Mouse (Mus musculus) stomach, embryonic 15.5 days (tissue): ENCODE results near the gene Gna15. TPM values are rescaled to one million over a fixed set of nuclear protein-coding genes. Genes with fewer than 3 reads are reported as not detected.

Experiments used
- ATAC-seq: fragments of 200-750 bp; cut with Nextera tagmentation; 2 replicates; pipeline ENCODE4 v1.8.0; 2017; ENCODE audit warnings: low read depth, moderate number of reproducible peaks, moderate TSS enrichment; ENCODE audit not compliant: insufficient read depth, low FRiP score
- H3K27ac ChIP-seq: fragments of 300-500 bp; sonication (generic); 2 replicates; pipeline ENCODE4 v1.5.1; 2015; ENCODE audit warnings: mild to moderate bottlenecking, inconsistent platforms
- H3K27me3 ChIP-seq: fragments of 300-500 bp; sonication (generic); replicated peaks from 2 replicates; pipeline ENCODE4 v1.6.1; 2015; ENCODE audit warnings: inconsistent platforms
- H3K36me3 ChIP-seq: fragments of 300-500 bp; sonication (generic); 2 replicates; pipeline ENCODE4 v1.6.1; 2015; ENCODE audit warnings: inconsistent platforms
- H3K4me1 ChIP-seq: fragments of 300-500 bp; sonication (generic); 2 replicates; pipeline ENCODE4 v1.6.1; 2015; ENCODE audit warnings: inconsistent platforms
- H3K4me2 ChIP-seq: fragments of 300-500 bp; sonication (generic); 2 replicates; pipeline ENCODE4 v1.6.1; 2015; ENCODE audit warnings: mild to moderate bottlenecking, inconsistent platforms
- H3K4me3 ChIP-seq: fragments of 300-500 bp; sonication (generic); replicated peaks from 2 replicates; pipeline ENCODE4 v1.5.1; 2015; ENCODE audit warnings: inconsistent platforms
- H3K9ac ChIP-seq: fragments of 300-500 bp; sonication (generic); 2 replicates; pipeline ENCODE4 v1.6.1; 2015; ENCODE audit warnings: inconsistent platforms
- H3K9me3 ChIP-seq: fragments of 300-500 bp; sonication (generic); 2 replicates; pipeline ENCODE4 v1.6.1; 2016; ENCODE audit warnings: inconsistent platforms
- WGBS: fragments of 180-500 bp; shearing (Covaris S2); methylation state at CpG from one replicate; pipeline ENCODE4 v1.1.7; 2015; 5-methylcytosine and 5-hydroxymethylcytosine counted together
- polyA plus RNA-seq: library from polyadenylated mRNA; unstranded; fragments of >200 nt; fragmentation: Nextera tagmentation; extraction: Ambion mirVana; gene quantifications from 2 replicates; pipeline ENCODE4 v1.2.1, GENCODE M21; 2015

Gna15 gene
- polyA plus RNA-seq, result 4.4 and 5.8 TPM in 2 replicates

DNA sequence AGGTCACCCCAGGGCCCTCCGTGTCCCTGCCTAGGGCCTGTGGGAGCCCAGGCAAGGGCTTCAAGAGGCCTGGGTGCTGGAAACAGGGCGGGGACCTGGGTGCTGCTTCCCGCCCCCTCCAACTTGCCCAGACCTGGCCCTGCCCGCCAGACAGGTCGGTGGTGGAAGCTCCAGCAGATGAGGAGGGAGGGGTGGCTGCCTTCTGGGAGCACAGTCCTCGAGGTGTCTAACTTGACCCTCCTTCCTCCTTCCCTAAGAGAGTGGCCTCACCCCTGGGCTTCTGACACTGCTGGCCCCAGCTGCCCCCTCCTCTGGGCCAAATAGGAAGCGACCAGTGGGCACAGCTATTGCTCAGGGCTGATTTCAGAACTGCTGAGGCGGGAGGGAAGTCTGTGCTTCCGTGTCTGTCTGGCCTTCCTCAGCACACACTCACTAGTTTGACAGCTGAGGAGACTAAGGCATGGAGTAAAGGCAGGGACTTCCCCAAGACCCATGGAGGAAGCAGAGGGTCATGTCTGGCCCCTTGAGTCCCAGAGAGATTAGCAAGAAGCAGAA, at the start of gene Gna15:
Gna15 (minus strand) TSS at position 175 of the 555 bp plus-strand sequence.
- WGBS, result 24% methylated on average over 9 of the region's 9 CpGs
- no peaks in the 10 kb centered on the region for H3K27me3 ChIP-seq
- no peaks in the 10 kb centered on the region for H3K9me3 ChIP-seq
- peak within 1 kb of the TSS; percentile 31 for H3K4me2 ChIP-seq
- no peak within 1 kb of the TSS for H3K9ac ChIP-seq
- H3K36me3 ChIP-seq, result peaks cover 4% of the 10 kb centered on the region; the same call in 1 of the 2 replicates
- H3K27ac ChIP-seq, result peak within 1 kb of the TSS; percentile 77
- peaks cover 5% of the 10 kb centered on the region; the same call in 1 of the 2 replicates for H3K4me1 ChIP-seq
- no peak for ATAC-seq
- peak within 1 kb of the TSS; percentile 26 for H3K4me3 ChIP-seq

DNA sequence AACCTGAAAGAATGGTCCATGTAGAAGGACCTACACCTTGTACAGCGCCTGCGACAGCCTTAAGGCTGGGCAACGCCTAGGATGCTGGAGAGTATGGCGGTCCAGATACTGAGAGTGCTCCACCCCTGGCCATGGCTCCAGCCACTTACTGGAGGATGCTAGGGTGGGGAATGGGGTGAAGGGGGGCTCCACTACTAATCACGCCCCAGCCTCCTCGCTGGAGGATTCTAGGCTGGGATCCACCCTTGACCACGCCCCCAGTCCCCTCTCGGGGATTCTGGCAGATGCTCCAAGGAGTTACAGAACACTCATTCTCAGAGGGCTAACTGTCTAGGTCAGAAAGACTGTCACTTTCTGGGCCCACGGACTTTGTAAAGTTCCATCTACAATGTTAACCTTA, 49.0 kb upstream of the Gna15 start:
- Histone ChIP-seq H3K4me1 (peaks cover 61% of the 10 kb centered on the region), H3K9me3 (no peaks in the 10 kb centered on the region), H3K4me3 (0 out of 2 replicates have a peak overlapping the region, but pooled peaks have one; percentile 1), H3K4me2 (peak overlapping the region; percentile 59), H3K36me3 (no peaks in the 10 kb centered on the region), H3K9ac (no peak overlapping the region), H3K27ac (peak overlapping the region; percentile 87; the same call in 1 of the 2 replicates), H3K27me3 (no peaks in the 10 kb centered on the region)
- no peak for ATAC-seq
- WGBS, result 18% methylated on average over 9 of the region's 9 CpGs

DNA sequence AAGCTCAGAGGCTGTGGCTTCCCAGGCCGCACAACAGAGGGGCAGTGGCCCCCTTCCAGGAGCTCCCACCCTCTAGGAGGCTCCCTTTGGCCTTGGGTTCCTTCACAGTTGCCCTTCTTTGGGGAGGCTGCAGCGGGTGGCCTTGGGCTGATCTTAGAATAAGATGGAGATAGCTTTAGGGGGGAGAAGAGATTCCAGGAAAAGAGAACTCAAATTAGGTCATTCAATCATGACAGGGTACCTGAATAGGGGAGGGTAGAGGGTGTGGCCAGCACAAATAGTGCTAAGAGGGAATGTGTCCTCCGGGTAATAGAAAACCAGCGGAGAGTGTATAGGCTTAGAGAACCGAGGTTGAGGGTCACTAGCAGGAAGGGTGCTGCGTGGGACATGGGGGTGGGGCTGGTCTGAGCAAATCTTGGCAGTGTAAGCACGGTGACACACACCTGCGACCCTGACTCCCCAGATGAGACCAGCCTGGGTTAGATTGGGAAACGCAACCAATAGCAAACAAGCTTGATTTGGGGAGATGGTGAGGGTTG, 48.2 kb upstream of the Gna15 start:
- Histone ChIP-seq H3K36me3 (no peaks in the 10 kb centered on the region), H3K4me2 (peak overlapping the region; percentile 59), H3K9ac (peak overlapping the region; percentile 9; the same call in 1 of the 2 replicates), H3K27me3 (no peaks in the 10 kb centered on the region), H3K4me3 (peak overlapping the region; percentile 49), H3K4me1 (peaks cover 62% of the 10 kb centered on the region), H3K27ac (peak overlapping the region; percentile 87), H3K9me3 (no peaks in the 10 kb centered on the region)
- peak; percentile 3; the same call in 1 of the 2 replicates for ATAC-seq
- 9% methylated on average over 9 of the region's 9 CpGs for WGBS

DNA sequence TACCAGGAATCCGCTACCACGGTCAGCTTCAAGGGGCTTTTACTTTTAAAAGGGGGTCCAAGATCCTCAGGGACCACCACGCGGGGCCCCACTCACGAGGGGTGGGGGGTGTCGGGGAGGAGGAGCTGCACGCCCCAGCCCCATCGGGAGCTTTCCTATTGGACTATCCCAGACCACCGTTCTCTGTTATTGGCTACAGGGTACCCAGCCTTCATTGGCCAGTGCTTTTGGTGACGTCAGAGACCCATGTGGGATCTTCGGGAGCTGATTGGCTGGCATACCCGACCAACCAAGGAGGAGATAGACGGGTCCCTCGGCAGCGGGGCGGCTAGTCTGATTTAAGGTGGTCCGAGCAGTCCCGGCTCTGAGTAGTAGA, 47.5 kb upstream of the Gna15 start:
- peak; percentile 91 for ATAC-seq
- H3K36me3 ChIP-seq, result peaks cover 5% of the 10 kb centered on the region
- H3K27ac ChIP-seq, result peak overlapping the region; percentile 91
- peak overlapping the region; percentile 86 for H3K4me2 ChIP-seq
- peak overlapping the region; percentile 22; the same call in 1 of the 2 replicates for H3K9ac ChIP-seq
- H3K4me1 ChIP-seq, result peaks cover 62% of the 10 kb centered on the region
- peak overlapping the region; percentile 49 for H3K4me3 ChIP-seq
- WGBS, result under 1% methylated on average over 18 of the region's 18 CpGs
- no peaks in the 10 kb centered on the region for H3K27me3 ChIP-seq
- H3K9me3 ChIP-seq, result no peaks in the 10 kb centered on the region

DNA sequence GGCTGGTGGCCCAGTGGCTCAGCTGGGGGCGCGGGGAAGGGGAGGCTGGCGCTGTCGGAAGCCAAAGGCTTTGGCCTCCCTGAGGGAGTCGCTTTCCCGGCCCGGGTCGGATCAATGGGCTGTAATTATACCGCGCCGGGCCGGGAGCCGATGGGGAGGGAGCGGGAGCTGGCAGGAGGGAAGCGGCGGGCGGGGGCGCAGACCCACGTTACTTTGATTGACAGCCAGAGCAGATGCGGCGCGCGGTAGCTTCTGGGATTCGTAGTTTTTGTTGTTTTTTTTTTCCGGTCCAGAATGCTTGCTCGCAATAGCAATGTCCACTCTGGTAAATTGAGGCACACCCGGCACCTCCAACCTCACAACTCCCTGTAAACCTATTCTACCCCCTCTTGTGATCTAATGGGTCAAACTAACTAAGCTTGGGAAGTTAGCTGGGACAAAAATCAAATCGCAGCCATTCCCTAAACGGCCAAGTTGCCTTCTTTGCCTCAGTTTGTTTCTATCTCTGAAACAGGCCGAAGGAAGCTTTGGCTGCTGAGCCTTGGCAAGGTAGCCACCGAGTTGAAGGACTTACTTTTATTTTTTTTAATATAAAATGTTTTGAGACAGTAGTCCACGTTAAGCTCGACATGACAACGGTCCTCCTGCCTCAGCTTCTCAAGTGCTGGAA, 46.9 kb upstream of the Gna15 start:
- Histone ChIP-seq H3K9ac (peak overlapping the region; percentile 22; the same call in 1 of the 2 replicates), H3K36me3 (peaks cover 8% of the 10 kb centered on the region), H3K27me3 (no peaks in the 10 kb centered on the region), H3K27ac (peak overlapping the region; percentile 91), H3K4me1 (peaks cover 62% of the 10 kb centered on the region), H3K4me2 (peak overlapping the region; percentile 86), H3K9me3 (no peaks in the 10 kb centered on the region), H3K4me3 (peak overlapping the region; percentile 49)
- ATAC-seq, result peak; percentile 42; the same call in 1 of the 2 replicates
- under 1% methylated on average over 32 of the region's 34 CpGs for WGBS

DNA sequence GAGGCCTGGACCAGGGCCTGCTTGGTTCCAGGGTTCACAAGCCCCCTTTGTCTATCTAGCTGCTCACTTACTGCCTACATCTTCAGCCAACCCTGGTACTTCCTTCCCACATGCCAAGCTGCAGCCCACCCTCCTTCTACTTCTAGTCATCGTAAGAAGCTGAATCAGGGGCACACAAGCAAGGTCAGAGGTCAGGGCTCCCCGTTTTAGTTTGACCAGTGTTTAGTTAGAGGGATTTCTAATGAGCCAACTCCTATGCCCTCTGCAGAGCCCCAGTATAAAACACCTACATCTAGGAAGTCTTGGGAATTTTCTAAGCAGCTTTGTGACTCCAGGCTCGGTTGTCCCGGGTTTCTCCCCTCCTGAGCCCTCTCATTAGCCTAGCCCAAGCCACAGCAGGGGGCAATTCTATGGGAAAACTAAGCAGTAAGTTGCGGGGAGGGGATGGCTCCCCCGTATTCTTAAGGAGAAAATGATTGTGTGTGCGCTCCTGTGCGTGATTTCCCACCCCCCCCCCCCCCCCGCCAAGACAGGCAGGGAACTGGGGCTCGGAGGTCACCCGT, 46.3 kb upstream of the Gna15 start:
- Histone ChIP-seq H3K27me3 (no peaks in the 10 kb centered on the region), H3K4me3 (peak overlapping the region; percentile 49), H3K27ac (peak overlapping the region; percentile 91), H3K9ac (no peak overlapping the region), H3K4me2 (peak overlapping the region; percentile 86), H3K4me1 (peaks cover 57% of the 10 kb centered on the region), H3K9me3 (no peaks in the 10 kb centered on the region), H3K36me3 (peaks cover 15% of the 10 kb centered on the region)
- WGBS, result 4% methylated on average over 11 of the region's 11 CpGs
- no peak for ATAC-seq

DNA sequence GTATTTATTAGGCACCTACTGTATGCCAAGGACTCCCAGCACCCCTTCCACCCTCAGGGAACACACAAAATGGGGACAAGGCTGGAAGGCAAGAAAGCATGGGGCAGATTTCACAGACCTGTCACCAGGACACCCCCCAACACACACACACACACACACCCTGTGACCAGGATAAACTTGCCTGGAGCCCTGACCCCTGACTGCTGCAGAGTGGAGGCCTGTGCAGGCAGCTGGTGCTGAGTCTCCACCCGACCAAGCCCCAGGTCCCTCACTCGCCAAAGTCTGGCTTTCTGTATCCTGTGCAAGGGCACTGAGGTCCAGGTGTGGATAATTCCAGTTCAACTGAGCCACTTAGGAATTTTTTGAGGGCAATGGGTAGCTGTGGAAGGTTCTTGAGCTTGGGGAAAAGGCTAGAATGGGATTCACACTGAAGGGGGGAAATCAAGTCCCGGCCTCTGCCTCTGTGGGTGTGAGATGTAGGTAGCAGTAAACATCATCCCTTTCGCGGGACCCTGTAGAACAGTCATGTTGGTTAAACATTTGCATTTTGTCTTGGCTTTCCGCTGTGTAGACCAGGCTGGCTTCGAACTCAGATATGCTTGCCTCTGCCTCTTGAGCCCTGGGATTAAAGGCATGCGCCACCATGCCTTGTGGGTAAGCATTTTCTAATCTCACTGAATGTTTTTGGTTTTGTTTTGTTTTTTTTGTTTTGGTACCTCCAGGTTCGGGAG, 45.6 kb upstream of the Gna15 start:
- WGBS, result 62% methylated on average over 9 of the region's 9 CpGs
- no peak overlapping the region for H3K9ac ChIP-seq
- H3K4me3 ChIP-seq, result no peak overlapping the region; the same call in 1 of the 2 replicates
- peaks cover 20% of the 10 kb centered on the region for H3K36me3 ChIP-seq
- no peaks in the 10 kb centered on the region for H3K9me3 ChIP-seq
- peak overlapping the region; percentile 86; the same call in 1 of the 2 replicates for H3K4me2 ChIP-seq
- no peak for ATAC-seq
- peaks cover 58% of the 10 kb centered on the region for H3K4me1 ChIP-seq
- H3K27ac ChIP-seq, result peak overlapping the region; percentile 91
- H3K27me3 ChIP-seq, result no peaks in the 10 kb centered on the region

DNA sequence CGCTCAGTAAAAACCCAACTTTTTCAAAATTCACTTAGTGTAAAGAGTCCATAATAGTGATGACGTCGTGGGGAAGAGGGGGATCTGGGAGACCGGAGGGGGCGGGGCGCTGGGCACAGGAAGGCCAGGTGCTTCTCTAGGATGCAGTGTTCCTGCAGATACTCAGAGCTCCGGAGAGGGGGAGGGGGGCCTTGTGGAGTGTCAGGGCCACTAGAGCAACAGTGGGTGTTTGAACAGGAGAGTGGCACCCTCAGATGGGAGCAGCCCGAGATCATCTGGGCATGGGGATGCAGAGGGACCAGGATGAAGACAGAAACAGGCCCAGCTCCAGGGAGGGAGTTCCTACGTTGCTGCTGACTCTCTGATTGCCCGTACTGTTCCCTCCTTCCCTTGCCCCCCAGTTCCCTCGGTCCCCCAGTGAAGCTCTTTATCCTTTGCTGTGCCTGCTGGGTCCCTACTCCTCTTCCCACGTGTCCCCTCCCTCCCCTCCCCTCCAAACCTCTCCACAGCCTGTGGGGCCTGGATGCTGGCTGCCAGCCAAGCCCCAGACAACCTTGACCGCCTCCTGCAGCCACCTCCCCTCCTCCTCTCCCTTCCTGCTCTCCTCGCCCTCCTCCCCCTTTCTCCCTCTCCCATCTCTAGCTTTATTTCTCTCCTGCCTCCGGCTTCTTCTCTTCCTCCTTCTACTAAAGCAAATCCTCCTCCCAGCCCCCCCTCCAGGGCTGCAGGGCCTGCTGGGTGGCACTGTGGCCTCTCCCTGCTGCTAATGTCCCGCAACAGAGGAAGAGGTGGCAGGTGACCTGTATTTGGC, 44.6 kb upstream of the Gna15 start:
- Histone ChIP-seq H3K4me3 (no peak overlapping the region), H3K9me3 (no peaks in the 10 kb centered on the region), H3K27ac (peak overlapping the region; percentile 91), H3K27me3 (no peaks in the 10 kb centered on the region), H3K9ac (no peak overlapping the region), H3K36me3 (peaks cover 22% of the 10 kb centered on the region), H3K4me1 (peaks cover 64% of the 10 kb centered on the region), H3K4me2 (peak overlapping the region; percentile 42)
- ATAC-seq, result peak; percentile 9; the same call in 1 of the 2 replicates
- 13% methylated on average over 16 of the region's 16 CpGs for WGBS

DNA sequence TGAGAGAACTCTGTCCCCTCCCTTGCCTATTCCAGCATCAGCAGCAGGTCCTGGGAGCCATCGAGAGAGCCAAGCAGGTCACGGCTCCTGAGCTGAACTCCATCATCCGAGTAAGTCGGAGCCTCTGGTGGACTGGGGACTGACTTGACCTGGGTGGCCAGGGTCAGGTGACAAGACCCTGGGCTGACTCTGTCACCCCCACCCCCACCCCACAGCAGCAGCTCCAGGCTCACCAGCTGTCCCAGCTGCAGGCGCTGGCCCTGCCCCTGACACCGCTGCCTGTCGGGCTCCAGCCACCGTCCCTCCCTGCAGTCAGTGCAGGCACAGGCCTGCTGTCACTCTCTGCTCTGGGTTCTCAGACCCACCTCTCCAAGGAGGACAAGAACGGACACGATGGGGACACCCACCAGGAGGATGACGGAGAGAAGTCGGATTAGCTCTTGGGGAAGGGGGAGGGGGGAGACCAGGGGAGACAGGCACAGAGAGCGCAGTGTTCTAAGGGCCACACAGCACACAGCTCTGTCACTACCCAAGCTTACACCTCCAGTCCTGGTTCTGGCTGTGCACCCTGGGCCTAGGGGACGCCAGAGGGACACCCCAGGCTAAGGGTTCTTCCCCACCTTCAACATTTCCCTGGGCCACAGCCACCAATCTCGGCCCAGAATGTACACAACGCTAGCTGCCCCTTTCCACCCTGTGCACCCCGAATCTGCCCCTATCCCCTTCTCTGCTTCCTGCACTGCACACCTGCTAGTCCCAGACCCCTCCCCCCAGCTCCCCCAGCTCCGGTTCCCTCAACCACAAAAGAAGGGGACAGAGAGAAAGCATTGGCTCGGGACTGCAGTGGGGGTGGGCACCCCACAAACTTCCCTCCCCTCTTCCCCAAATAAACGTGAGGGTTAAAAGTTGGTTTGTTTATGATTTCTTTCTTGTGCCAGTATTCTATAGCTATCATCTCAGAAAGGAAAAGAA, 41.5 kb upstream of the Gna15 start:
- H3K27me3 ChIP-seq, result no peaks in the 10 kb centered on the region
- no peak overlapping the region for H3K9ac ChIP-seq
- H3K9me3 ChIP-seq, result no peaks in the 10 kb centered on the region
- H3K4me3 ChIP-seq, result no peak overlapping the region
- H3K4me2 ChIP-seq, result no peak overlapping the region
- H3K27ac ChIP-seq, result 0 out of 2 replicates have a peak overlapping the region, but pooled peaks have one; percentile 21
- peaks cover 68% of the 10 kb centered on the region for H3K4me1 ChIP-seq
- WGBS, result 51% methylated on average over 20 of the region's 20 CpGs
- ATAC-seq, result no peak
- peaks cover 25% of the 10 kb centered on the region for H3K36me3 ChIP-seq

DNA sequence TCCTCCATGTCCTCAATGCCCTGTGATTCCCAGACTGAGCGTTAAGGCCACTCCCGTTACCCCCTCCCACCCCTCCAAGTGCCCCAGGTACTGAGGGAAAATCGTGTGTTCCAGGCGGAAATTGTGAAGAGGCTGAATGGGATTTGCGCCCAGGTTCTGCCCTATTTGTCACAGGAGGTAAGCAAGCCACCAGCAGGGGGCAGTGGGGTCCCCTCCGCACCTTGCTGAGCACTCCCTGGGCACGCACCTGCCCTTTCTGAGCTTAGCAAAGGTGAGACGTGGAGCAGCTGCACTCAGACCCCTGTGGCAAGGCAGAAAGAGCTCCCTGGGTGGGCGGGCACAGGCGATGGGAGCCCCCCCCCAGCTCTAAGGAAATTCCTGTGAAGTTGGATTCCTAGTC, 40.7 kb upstream of the Gna15 start:
- H3K4me3 ChIP-seq, result no peak overlapping the region
- peak overlapping the region; percentile 52; the same call in 1 of the 2 replicates for H3K4me2 ChIP-seq
- H3K9me3 ChIP-seq, result no peaks in the 10 kb centered on the region
- 39% methylated on average over 10 of the region's 10 CpGs for WGBS
- no peaks in the 10 kb centered on the region for H3K27me3 ChIP-seq
- peaks cover 61% of the 10 kb centered on the region for H3K4me1 ChIP-seq
- H3K36me3 ChIP-seq, result peaks cover 25% of the 10 kb centered on the region
- no peak for ATAC-seq
- peak overlapping the region; percentile 52; the same call in 1 of the 2 replicates for H3K27ac ChIP-seq
- no peak overlapping the region for H3K9ac ChIP-seq
